Mouse (Mus musculus) olfactory bulb, adult 2 months (tissue): ENCODE measurements at regions not wholly inside any gene's neighbourhood (a gene's known extent, or its start where the extent isn't known, plus 50 kb on each side); places are given as distances from the start of the nearest gene placed in this dataset.

ENCODE experiments used
- H3K27ac ChIP-seq: fragments of 200-500 bp; 2 replicates; pipeline ENCODE4 v1.5.1; 2012; ENCODE audit warnings: low read depth, low read length; ENCODE audit not compliant: insufficient read depth
- H3K4me1 ChIP-seq: fragments of 200-500 bp; 2 replicates; pipeline ENCODE4 v1.6.1; 2012; ENCODE audit warnings: low read length; ENCODE audit not compliant: control insufficient read depth, insufficient read depth
- H3K4me3 ChIP-seq: fragments of 200-500 bp; 2 replicates; pipeline ENCODE4 v1.5.1; 2012; ENCODE audit warnings: mild to moderate bottlenecking, low read depth, low read length, moderate library complexity; ENCODE audit not compliant: insufficient read depth
- CTCF ChIP-seq: fragments of 200-500 bp; IDR thresholded peaks from 2 replicates; pipeline ENCODE4 v1.5.1; 2012; ENCODE audit warnings: low read depth, mild to moderate bottlenecking, low read length, moderate library complexity; ENCODE audit not compliant: insufficient read depth
- POLR2A ChIP-seq: fragments of 200-500 bp; IDR thresholded peaks from 2 replicates; pipeline ENCODE4 v1.6.1; 2012; ENCODE audit warnings: mild to moderate bottlenecking, low read depth, low read length, moderate library complexity; ENCODE audit not compliant: insufficient read depth
- WGBS: fragments of 180-500 bp; shearing (Covaris S2); methylation state at CpG from one replicate; pipeline ENCODE4 v1.1.7; 2018; 5-methylcytosine and 5-hydroxymethylcytosine counted together

DNA sequence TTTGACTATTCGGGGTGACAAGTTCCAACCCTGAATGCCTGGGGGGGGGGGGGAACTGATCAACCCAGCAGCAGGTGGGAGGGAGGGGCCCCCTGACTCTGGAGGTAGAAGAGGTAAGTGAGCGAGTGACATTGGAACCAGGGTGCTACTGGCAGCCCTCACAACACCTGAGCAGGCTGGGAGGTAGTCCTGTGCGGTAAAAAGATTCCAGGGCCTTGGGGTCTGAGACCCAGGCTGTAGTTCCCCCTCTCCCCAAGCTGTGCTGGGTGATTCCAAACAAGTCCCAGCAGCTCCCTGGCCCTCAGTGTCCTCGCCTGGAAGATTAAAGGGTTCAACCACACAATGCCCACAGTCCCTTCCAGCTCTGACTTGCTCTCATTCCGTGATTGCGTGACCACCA is 240.4 kb downstream of the 3110018I06Rik start:
- no peak overlapping the region for H3K4me3 ChIP-seq
- TF ChIP-seq POLR2A (no peak), CTCF (no peak)
- H3K4me1 ChIP-seq, result peaks cover 3% of the 10 kb centered on the region
- WGBS, result 90% methylated on average over 6 of the region's 6 CpGs
- no peak overlapping the region for H3K27ac ChIP-seq

DNA sequence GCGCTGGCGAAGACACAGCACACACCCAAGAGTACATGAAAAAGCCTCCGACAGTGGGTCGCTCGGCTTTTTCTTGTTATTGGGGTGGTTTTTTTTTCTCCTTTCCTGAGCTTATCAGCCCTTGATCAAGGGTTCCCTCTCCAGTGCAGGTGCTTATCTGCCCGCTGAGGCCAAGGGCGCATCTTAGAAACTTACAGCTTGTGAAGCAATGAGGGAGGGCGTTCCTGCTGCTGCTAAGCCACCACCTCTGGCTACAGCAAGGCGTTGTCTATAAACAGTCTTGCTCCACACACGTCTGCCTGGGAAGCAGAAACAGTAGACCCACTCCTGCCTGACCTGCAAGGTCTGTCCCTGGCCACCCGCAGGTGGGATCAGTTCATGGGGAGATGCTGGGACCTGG is 240.9 kb downstream of the 3110018I06Rik start:
- TF ChIP-seq CTCF, result no peak
- no peak for TF ChIP-seq POLR2A
- no peak overlapping the region for H3K27ac ChIP-seq
- no peak overlapping the region for H3K4me3 ChIP-seq
- H3K4me1 ChIP-seq, result peaks cover 3% of the 10 kb centered on the region
- WGBS, result 93% methylated on average over 11 of the region's 11 CpGs

DNA sequence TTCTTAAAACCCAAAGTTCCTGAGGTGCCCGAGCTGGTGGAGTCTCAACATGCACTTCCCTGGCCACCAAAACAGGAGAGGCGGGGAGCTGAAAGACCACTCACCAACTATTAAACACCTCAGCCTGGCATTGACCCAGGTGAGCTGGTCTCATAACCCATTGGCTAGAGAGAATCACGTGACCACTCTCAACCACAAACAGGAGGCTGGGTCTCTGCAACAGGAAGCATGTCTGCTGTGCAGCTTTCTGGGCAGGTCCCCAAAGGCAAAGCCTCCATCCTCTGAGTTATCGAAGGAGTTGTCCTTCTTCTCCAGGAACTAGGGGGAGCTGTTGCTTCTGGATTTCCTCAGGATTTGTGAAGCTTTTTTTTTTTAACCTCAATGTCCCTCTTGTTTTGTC is 242.5 kb downstream of the 3110018I06Rik start:
- WGBS, result 77% methylated on average over 4 of the region's 4 CpGs
- no peak overlapping the region for H3K27ac ChIP-seq
- TF ChIP-seq CTCF (no peak), POLR2A (no peak)
- peaks cover 3% of the 10 kb centered on the region for H3K4me1 ChIP-seq
- no peak overlapping the region for H3K4me3 ChIP-seq

DNA sequence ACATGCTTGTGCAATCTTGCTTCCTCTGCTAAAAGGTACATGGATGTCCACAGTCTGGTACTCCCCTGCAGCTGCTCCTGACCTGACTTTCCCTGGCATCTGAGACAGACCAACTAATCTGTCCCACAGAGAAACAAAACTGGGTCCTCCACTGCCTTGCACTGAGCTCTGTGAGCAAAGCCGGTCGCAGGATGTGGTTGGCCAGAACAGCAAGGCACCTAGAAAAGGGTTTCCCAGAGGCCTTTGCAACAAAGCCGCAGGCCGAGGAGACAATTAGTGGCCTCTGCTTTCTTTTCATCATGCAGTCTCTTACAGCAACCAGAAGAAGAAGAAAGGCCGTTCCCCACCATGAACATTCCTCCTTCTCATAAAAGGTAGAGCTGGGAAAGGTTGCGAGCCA is 246.1 kb downstream of the 3110018I06Rik start:
- 87% methylated on average over 6 of the region's 6 CpGs for WGBS
- TF ChIP-seq CTCF (no peak), POLR2A (no peak)
- Histone ChIP-seq H3K27ac (no peak overlapping the region), H3K4me3 (no peak overlapping the region), H3K4me1 (no peaks in the 10 kb centered on the region)

DNA sequence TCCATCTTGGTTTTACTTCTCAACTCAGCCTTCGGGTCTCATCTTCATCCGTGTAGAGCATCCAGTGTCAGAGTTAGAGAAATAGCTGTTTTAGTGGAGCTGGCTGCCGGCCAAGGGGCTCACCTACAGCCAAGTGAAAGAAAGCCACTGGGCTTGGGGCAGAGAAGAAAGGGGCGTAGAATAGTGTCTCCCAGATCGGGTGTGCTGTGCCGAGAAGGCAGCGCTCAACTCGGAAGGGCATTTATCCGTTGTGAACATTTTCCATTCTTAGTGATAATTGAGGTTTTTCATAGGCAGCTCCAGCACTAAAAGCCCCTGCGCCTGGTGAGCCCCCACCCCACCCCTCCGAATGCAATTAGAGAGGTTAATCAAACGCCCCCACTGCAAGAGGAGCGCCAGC is 254.2 kb downstream of the 3110018I06Rik start:
- WGBS, result 16% methylated on average over 13 of the region's 13 CpGs
- TF ChIP-seq CTCF (no peak), POLR2A (no peak)
- Histone ChIP-seq H3K27ac (no peak overlapping the region), H3K4me3 (peak overlapping the region; percentile 4; the same call in 1 of the 2 replicates), H3K4me1 (peaks cover 5% of the 10 kb centered on the region; the same call in 1 of the 2 replicates)

DNA sequence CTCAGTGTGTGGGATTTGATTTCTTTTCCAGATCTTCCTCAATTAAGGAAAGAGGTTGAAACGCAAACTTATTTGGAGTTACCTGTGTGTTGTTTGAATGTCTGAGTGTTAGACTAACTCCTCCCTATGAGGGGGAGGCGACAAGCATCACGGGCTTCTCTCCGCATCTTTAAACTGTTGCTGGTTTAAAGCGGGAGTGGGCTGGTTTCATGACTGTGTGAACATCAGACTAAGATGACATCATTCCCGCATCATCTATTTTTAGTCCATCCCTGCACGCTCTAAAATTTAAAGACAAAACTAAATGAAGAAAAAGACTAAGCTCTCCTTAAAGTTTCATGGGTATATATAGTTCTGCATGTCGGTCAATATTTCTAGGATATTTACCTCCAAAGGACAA is 256.4 kb downstream of the 3110018I06Rik start:
- Histone ChIP-seq H3K4me1 (peaks cover 5% of the 10 kb centered on the region; the same call in 1 of the 2 replicates), H3K27ac (no peak overlapping the region), H3K4me3 (no peak overlapping the region)
- TF ChIP-seq POLR2A, result no peak
- TF ChIP-seq CTCF, result no peak
- WGBS, result 56% methylated on average over 8 of the region's 8 CpGs

DNA sequence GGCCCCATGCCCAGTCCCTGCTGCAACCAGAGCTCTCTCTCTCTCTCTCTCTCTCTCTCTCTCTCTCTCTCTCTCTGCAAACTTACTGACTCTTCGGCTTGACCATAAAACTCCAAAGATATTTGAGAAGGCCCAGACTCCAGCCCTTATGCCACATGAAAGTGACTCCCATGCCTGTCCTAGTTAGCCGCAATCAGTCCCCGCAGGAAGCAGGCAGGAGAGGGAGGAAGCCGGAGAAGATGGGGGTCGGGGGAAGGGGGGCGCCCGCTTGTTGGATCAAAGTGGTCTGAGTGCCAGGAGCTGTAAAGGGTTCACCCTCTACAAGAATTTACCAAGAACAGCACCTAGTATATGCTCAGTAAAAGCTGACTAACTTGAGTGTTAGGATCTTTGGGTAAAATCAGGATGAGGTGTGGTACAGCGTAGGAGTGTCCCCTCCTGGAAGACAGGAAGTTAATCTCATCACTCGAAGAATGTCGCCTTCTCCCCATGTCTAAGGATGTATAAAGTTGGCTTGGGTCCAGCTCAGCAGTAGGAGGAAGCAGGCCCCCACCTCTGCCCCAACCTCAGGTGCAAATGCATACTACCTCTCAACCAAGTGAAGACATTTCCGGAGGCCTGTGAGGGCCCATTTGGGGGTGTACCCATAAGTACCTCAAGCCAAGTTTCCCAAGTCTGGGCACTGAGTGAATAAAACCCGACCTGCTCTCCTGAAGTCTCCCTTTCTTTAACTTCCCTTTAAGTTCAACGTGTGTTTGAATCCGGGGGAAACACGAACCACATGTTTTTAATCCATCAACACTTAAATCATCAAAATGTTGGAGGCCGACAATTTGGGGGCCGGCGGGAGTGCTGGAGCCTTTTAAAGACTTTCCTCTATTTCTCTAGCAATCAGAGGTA is 254.7 kb downstream of the Bcl11b start:
- 89% methylated on average over 18 of the region's 18 CpGs for WGBS
- Histone ChIP-seq H3K4me3 (no peak overlapping the region), H3K27ac (no peak overlapping the region), H3K4me1 (peaks cover 26% of the 10 kb centered on the region)
- TF ChIP-seq CTCF, result no peak
- TF ChIP-seq POLR2A, result no peak

DNA sequence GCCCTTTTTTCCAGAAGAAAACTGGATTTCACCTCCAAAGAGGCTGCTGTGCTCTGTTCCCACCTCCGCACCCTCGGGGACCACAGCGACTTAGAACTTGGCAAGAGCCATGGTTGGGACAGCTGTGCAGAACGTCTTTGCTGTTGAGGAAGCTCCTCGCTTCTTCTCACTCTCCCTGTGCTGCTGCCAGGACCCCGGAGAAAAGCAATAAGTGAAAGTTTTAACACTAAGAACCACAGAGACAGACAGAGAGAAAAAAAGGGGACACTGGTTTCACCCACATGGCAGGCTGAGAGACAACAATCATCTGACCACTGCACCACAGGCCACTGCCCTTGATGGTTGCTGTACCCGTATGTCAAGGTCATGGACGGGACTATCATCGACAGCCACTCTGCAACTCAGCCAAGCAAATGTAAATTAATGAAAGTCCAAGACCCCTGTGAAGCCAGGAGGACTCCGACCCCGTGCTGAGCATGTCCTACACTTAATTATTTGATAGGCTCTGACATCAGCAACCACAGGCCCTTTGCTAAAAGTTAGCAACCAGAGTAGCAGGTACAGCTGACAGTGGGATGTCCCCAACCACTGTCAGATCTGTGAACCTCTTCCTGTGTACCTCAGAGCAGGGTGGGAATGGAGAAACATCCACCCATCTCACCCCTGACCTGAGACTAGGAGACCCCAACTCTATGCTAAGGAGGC is 253.9 kb downstream of the Bcl11b start:
- no peak overlapping the region for H3K4me3 ChIP-seq
- no peak for TF ChIP-seq POLR2A
- no peak for TF ChIP-seq CTCF
- H3K27ac ChIP-seq, result no peak overlapping the region
- 88% methylated on average over 11 of the region's 11 CpGs for WGBS
- peaks cover 23% of the 10 kb centered on the region for H3K4me1 ChIP-seq

DNA sequence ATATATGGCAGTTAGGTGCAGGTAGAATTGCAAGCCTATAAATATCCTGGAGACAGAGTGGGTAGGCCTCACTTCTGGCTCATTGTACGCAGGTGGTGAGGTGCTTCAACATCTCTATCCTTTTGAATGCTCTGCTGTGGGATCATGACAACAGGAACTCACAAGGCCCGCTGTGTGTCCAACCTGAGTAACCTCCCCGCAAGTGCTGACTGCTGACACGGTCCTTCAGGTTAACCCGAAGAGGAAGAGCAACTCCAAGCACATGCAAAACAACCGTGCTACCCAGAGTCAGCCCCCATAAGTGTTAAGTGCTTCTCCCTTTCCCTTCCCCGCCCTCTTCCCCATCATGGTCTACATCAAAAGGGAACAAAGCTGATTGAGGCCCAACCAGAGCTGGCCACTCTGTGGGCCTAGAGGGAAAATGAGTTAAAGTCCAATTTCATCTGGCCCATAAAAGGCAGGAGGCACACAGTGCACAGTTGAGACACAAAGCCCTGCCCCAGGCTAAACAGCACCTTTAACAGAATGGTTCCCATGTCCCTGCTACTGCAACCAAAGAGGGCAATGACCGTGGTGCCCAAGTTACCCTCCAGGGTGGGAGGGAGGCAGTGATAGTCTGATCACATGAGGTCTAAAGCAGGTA is 253.0 kb downstream of the Bcl11b start:
- WGBS, result 94% methylated on average over 8 of the region's 8 CpGs
- TF ChIP-seq POLR2A (no peak), CTCF (no peak)
- Histone ChIP-seq H3K27ac (no peak overlapping the region), H3K4me1 (peaks cover 22% of the 10 kb centered on the region), H3K4me3 (no peak overlapping the region)
